Mouse (Mus musculus) intestine, postnatal 0 days (tissue): ENCODE measurements at regions not wholly inside any gene's neighbourhood (a gene's known extent, or its start where the extent isn't known, plus 50 kb on each side); places are given as distances from the start of the nearest gene placed in this dataset.

Experiments
- ATAC-seq: fragments of 200-750 bp; cut with Nextera tagmentation; 2 replicates; pipeline ENCODE4 v1.8.0; 2017; ENCODE audit warnings: mild to moderate bottlenecking, moderate TSS enrichment, moderate library complexity
- H3K27ac ChIP-seq: fragments of 300-500 bp; sonication (generic); 2 replicates; pipeline ENCODE4 v1.5.1; 2014; ENCODE audit warnings: mild to moderate bottlenecking, low read depth, low read length, moderate library complexity
- H3K27me3 ChIP-seq: fragments of 300-500 bp; sonication (generic); replicated peaks from 2 replicates; pipeline ENCODE4 v1.6.1; 2014; ENCODE audit warnings: low read length, mixed read lengths; ENCODE audit not compliant: control insufficient read depth, insufficient read depth
- H3K36me3 ChIP-seq: fragments of 300-500 bp; sonication (generic); 2 replicates; pipeline ENCODE4 v1.6.1; 2014; ENCODE audit warnings: mild to moderate bottlenecking, moderate library complexity; ENCODE audit not compliant: control insufficient read depth, insufficient read depth
- H3K4me1 ChIP-seq: fragments of 300-500 bp; sonication (generic); replicated peaks from 2 replicates; pipeline ENCODE4 v1.6.1; 2014; ENCODE audit warnings: antibody characterized with exemption, low read length, mixed read lengths; ENCODE audit not compliant: control insufficient read depth, insufficient read depth
- H3K4me2 ChIP-seq: fragments of 300-500 bp; sonication (generic); replicated peaks from 2 replicates; pipeline ENCODE4 v1.6.1; 2014; ENCODE audit warnings: low read depth, mild to moderate bottlenecking, moderate library complexity
- H3K4me3 ChIP-seq: fragments of 300-500 bp; sonication (generic); 2 replicates; pipeline ENCODE4 v1.5.1; 2014; ENCODE audit warnings: low read depth, low read length
- H3K9ac ChIP-seq: fragments of 300-500 bp; sonication (generic); 2 replicates; pipeline ENCODE4 v1.6.1; 2014; ENCODE audit warnings: mild to moderate bottlenecking, low read depth, low read length
- H3K9me3 ChIP-seq: fragments of 300-500 bp; sonication (generic); 2 replicates; pipeline ENCODE4 v1.6.1; 2016; ENCODE audit warnings: mixed run types; ENCODE audit not compliant: control insufficient read depth
- CTCF ChIP-seq: sonication (generic); IDR thresholded peaks from 2 replicates; pipeline ENCODE4 v1.5.1; 2016; ENCODE audit warnings: low read depth, mild to moderate bottlenecking, control low read depth, antibody characterized with exemption, moderate library complexity
- WGBS: fragments of 180-500 bp; shearing (Covaris S2); extraction: QIAGEN DNeasy Blood & Tissue Kit; methylation state at CpG from one replicate; pipeline ENCODE4 v1.1.7; 2014; 5-methylcytosine and 5-hydroxymethylcytosine counted together

DNA sequence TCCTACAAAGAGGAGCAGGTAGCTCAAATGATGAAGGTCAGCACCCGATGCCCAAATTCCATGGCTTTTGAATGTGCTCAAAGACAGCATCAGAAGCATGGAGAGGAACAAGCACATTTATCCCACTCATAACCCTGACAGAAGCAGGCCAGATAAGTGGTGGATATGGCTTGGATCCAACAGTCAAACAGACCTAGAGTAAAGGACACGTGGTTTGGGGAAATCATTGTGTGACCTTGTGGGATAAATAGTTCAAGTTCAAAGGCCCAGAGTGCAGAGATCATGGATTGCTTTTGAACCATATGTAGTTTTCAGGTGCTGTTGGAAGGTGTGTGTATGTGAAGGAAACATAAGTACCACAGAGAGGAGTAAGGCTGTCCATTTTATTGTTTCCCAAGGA lies 94.9 kb upstream of the H2al1a start:
- Histone ChIP-seq H3K4me2 (no peak overlapping the region), H3K27ac (no peak overlapping the region), H3K9ac (no peak overlapping the region), H3K4me1 (no peaks in the 10 kb centered on the region), H3K36me3 (no peaks in the 10 kb centered on the region), H3K4me3 (no peak overlapping the region), H3K27me3 (no peaks in the 10 kb centered on the region), H3K9me3 (no peaks in the 10 kb centered on the region)
- 71% methylated on average over 2 of the region's 2 CpGs for WGBS
- no peak for TF ChIP-seq CTCF
- ATAC-seq, result no peak

DNA sequence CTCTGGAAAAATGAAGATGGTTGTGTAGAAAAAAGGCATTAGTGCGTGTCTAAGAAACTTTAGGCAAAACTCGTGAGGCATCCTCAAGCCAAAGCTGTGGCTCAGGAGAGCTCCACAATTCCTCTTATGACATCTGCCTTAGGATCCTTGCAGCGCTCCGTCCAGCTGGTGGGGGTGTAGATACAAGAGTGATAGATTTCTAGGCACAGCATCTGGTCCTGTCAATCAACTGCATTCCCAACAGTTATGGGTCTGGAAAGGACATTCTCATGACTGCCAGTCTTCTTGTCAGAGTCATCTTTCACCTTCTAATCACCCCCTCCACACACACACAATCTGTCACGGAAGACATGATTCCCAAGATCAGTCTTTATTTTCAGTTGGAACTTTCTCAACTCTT lies 89.2 kb upstream of the H2al1a start:
- Histone ChIP-seq H3K9ac (no peak overlapping the region), H3K4me1 (no peaks in the 10 kb centered on the region), H3K27ac (no peak overlapping the region), H3K36me3 (no peaks in the 10 kb centered on the region), H3K27me3 (no peaks in the 10 kb centered on the region), H3K9me3 (no peaks in the 10 kb centered on the region), H3K4me2 (no peak overlapping the region), H3K4me3 (no peak overlapping the region)
- ATAC-seq, result no peak
- TF ChIP-seq CTCF, result no peak
- WGBS, result 93% methylated on average over 5 of the region's 5 CpGs

DNA sequence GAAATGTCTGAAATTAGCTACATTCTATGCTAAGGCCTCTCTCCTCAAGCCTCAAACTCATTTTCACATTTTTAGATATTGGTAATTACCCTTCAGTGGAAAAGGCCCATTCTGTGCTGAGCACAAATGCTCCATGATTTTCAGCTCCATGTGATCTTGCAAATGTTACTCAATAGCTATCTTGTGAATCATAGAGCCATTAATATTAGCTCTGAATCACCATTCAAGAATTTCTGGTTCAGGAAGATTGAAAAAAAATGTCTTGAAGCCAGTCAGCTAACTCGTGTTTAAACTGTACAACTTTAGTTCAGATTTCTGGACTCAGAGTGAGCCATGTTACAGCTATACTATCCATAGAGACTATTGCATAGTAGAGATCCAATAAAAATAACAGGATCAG lies 86.2 kb upstream of the H2al1a start:
- no peaks in the 10 kb centered on the region for H3K9me3 ChIP-seq
- H3K4me2 ChIP-seq, result no peak overlapping the region
- H3K4me3 ChIP-seq, result no peak overlapping the region
- H3K27me3 ChIP-seq, result no peaks in the 10 kb centered on the region
- ATAC-seq, result no peak
- H3K36me3 ChIP-seq, result no peaks in the 10 kb centered on the region
- no peak for TF ChIP-seq CTCF
- 54% methylated on average over 1 of the region's 1 CpGs for WGBS
- H3K27ac ChIP-seq, result no peak overlapping the region
- H3K9ac ChIP-seq, result no peak overlapping the region
- H3K4me1 ChIP-seq, result no peaks in the 10 kb centered on the region

DNA sequence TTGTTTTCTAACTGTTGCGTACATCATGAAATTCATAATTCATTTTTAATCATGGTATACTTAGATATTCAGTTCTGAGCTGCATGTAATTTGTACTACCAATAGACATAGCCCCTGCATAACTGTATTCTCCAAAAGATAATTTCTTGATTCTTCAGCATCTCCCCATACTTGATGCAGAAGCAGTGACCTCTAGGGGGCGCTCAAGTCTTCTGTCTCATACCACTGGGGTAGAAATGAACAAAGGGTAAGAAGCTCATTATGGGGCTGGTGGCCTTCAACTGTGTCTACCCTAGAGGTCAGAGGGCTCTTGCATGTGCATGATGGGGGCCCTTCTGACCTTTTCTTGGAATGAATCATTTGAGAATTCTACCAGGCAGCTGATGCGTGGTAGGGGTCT lies 85.6 kb upstream of the H2al1a start:
- 65% methylated on average over 3 of the region's 3 CpGs for WGBS
- Histone ChIP-seq H3K27ac (no peak overlapping the region), H3K4me2 (no peak overlapping the region), H3K36me3 (no peaks in the 10 kb centered on the region), H3K4me3 (no peak overlapping the region), H3K4me1 (no peaks in the 10 kb centered on the region), H3K27me3 (no peaks in the 10 kb centered on the region), H3K9me3 (no peaks in the 10 kb centered on the region), H3K9ac (no peak overlapping the region)
- ATAC-seq, result no peak
- peak; percentile 65 for TF ChIP-seq CTCF

DNA sequence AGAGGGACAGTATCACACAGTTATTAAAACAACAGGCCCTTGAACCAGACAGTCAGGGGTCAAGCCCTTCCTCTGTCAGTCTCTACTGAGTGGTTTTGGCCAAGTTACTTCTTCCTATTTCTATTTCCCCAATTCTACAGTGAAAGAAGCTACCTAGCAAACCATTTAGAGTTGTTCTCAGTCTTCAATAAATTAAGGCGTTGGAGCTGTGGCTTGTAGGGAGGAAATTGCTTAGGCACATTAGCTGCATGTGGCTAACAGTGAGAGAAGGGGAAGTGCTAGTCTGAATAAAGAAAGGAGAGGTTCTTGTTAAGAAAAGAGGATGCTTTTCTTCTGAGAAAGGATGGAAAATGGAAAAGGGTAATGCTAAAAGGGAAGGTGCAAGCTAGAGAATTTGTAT lies 60.0 kb upstream of the H2al1a start:
- Histone ChIP-seq H3K9ac (no peak overlapping the region), H3K4me2 (no peak overlapping the region), H3K27me3 (no peaks in the 10 kb centered on the region), H3K27ac (no peak overlapping the region), H3K9me3 (no peaks in the 10 kb centered on the region), H3K4me1 (no peaks in the 10 kb centered on the region), H3K4me3 (no peak overlapping the region), H3K36me3 (no peaks in the 10 kb centered on the region)
- no peak for ATAC-seq
- no peak for TF ChIP-seq CTCF
- WGBS, result 73% methylated on average over 1 of the region's 1 CpGs

DNA sequence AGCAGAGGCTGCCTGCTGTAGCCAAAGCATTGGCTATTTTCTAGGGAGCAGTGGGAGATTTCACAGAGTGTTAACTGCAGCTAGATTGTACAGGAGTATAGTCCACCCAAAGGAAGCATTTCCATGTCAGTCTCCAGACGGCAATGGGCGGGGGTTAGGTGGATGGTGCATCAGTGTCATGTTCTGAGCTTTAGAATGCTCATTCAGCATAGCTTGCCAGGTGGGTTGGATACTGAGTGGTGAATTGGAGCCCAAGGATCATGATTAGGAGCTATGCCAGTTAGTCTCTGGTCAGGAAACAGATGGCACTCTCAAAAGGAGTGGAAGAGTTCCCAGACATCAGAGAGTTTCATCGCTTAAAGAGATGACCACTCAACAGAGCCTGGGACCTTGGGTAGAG lies 53.5 kb upstream of the H2al1a start:
- no peaks in the 10 kb centered on the region for H3K4me1 ChIP-seq
- no peak for TF ChIP-seq CTCF
- no peak overlapping the region for H3K4me3 ChIP-seq
- H3K36me3 ChIP-seq, result no peaks in the 10 kb centered on the region
- no peak overlapping the region for H3K9ac ChIP-seq
- no peaks in the 10 kb centered on the region for H3K27me3 ChIP-seq
- no peaks in the 10 kb centered on the region for H3K9me3 ChIP-seq
- H3K27ac ChIP-seq, result no peak overlapping the region
- 86% methylated on average over 3 of the region's 3 CpGs for WGBS
- no peak for ATAC-seq
- no peak overlapping the region for H3K4me2 ChIP-seq
